Mouse (Mus musculus) midbrain, postnatal 0 days (tissue): ENCODE measurements around the gene Cradd. TPM values are rescaled to one million over a fixed set of nuclear protein-coding genes. Genes with fewer than 3 reads are reported as not detected.

Experiments used
- ATAC-seq: fragments of 200-750 bp; cut with Nextera tagmentation; 2 replicates; pipeline ENCODE4 v1.8.0; 2017; ENCODE audit warnings: moderate number of reproducible peaks, mild to moderate bottlenecking, moderate TSS enrichment, moderate library complexity; ENCODE audit not compliant: low FRiP score
- DNase-seq: peaks from one replicate; pipeline ENCODE4 v3.0.0-alpha.2; 2015; ENCODE audit warnings: low spot score
- H3K27ac ChIP-seq: fragments of 300-500 bp; sonication (generic); 2 replicates; pipeline ENCODE4 v1.5.1; 2014; ENCODE audit warnings: low read depth, mild to moderate bottlenecking, low read length, mixed read lengths
- H3K27me3 ChIP-seq: fragments of 300-500 bp; sonication (generic); 2 replicates; pipeline ENCODE4 v1.6.1; 2014; ENCODE audit warnings: low read length, control low read depth, mixed read lengths; ENCODE audit not compliant: insufficient read depth
- H3K36me3 ChIP-seq: fragments of 300-500 bp; sonication (generic); 2 replicates; pipeline ENCODE4 v1.6.1; 2014; ENCODE audit warnings: low read length, control low read depth, mixed read lengths; ENCODE audit not compliant: insufficient read depth
- H3K4me1 ChIP-seq: fragments of 300-500 bp; sonication (generic); 2 replicates; pipeline ENCODE4 v1.6.1; 2014; ENCODE audit warnings: mild to moderate bottlenecking, control low read depth, antibody characterized with exemption, low read length, mixed read lengths; ENCODE audit not compliant: insufficient read depth
- H3K4me2 ChIP-seq: fragments of 300-500 bp; sonication (generic); 2 replicates; pipeline ENCODE4 v1.6.1; 2014; ENCODE audit warnings: low read depth, mild to moderate bottlenecking, low read length, mixed read lengths; ENCODE audit not compliant: poor library complexity, severe bottlenecking
- H3K4me3 ChIP-seq: fragments of 300-500 bp; sonication (generic); 2 replicates; pipeline ENCODE4 v1.5.1; 2014; ENCODE audit warnings: low read depth, mild to moderate bottlenecking, low read length, moderate library complexity
- H3K9ac ChIP-seq: fragments of 300-500 bp; sonication (generic); replicated peaks from 2 replicates; pipeline ENCODE4 v1.6.1; 2014; ENCODE audit warnings: mild to moderate bottlenecking, low read length, moderate library complexity, mixed read lengths; ENCODE audit not compliant: poor library complexity, severe bottlenecking
- H3K9me3 ChIP-seq: fragments of 300-500 bp; sonication (generic); 2 replicates; pipeline ENCODE4 v1.6.1; 2016; ENCODE audit warnings: low read length, control low read depth
- CTCF ChIP-seq: IDR thresholded peaks from 2 replicates; pipeline ENCODE4 v1.5.1; 2016; ENCODE audit warnings: antibody characterized with exemption, mild to moderate bottlenecking
- WGBS: fragments of 180-500 bp; shearing (Covaris S2); extraction: QIAGEN DNeasy Blood & Tissue Kit; methylation state at CpG from one replicate; pipeline ENCODE4 v1.1.7; 2014; 5-methylcytosine and 5-hydroxymethylcytosine counted together
- polyA plus RNA-seq: library from polyadenylated mRNA; unstranded; fragments of >200 nt; fragmentation: Nextera tagmentation; extraction: Ambion mirVana; gene quantifications from 2 replicates; pipeline ENCODE4 v1.2.1, GENCODE M21; 2015
- total RNA-seq: library from RNA; depleted of rRNA; stranded (reverse); fragments of >200 nt; gene quantifications from 2 replicates; pipeline ENCODE4 v1.2.3, GENCODE M21; 2014

Cradd gene
- total and polyA plus RNA-seq, 2 experiments from 2014 or later, result 8.2 to 9.2 TPM

- H3K27ac ChIP-seq, result no peak overlapping the region
- WGBS, result 59% methylated on average over 2 of the region's 2 CpGs
These were observed 78.3 kb downstream of the Cradd start for GRCm38 (mm10) chr10:95245680-95245982.

GRCm38 (mm10) chr10:95244961-95245679 is 78.8 kb downstream of the Cradd start:
- H3K4me3 ChIP-seq, result no peak overlapping the region
- ATAC-seq, result peak; percentile 52; the same call in 1 of the 2 replicates
- H3K27ac ChIP-seq, result no peak overlapping the region
- H3K9ac ChIP-seq, result no peak overlapping the region
- H3K36me3 ChIP-seq, result no peaks in the 10 kb centered on the region
- DNase-seq, result no peak
- no peaks in the 10 kb centered on the region for H3K9me3 ChIP-seq
- peaks cover 3% of the 10 kb centered on the region; the same call in 1 of the 2 replicates for H3K4me1 ChIP-seq
- TF ChIP-seq CTCF, result no peak
- H3K27me3 ChIP-seq, result no peaks in the 10 kb centered on the region
- H3K4me2 ChIP-seq, result no peak overlapping the region
- 45% methylated on average over 19 of the region's 23 CpGs for WGBS

More at GRCm38 (mm10) chr10:95245680-95245982, 78.3 kb downstream of the Cradd start:
- no peak overlapping the region for H3K4me2 ChIP-seq
- TF ChIP-seq CTCF, result peak; percentile 73
- DNase-seq, result peak; percentile 55
- ATAC-seq, result peak; percentile 49; the same call in 1 of the 2 replicates
- no peak overlapping the region for H3K4me3 ChIP-seq
- no peak overlapping the region for H3K9ac ChIP-seq
- H3K9me3 ChIP-seq, result no peaks in the 10 kb centered on the region
- no peaks in the 10 kb centered on the region for H3K27me3 ChIP-seq
- H3K4me1 ChIP-seq, result peaks cover 3% of the 10 kb centered on the region; the same call in 1 of the 2 replicates
- H3K36me3 ChIP-seq, result no peaks in the 10 kb centered on the region

- Histone ChIP-seq H3K9ac (no peak overlapping the region), H3K4me1 (peaks cover 5% of the 10 kb centered on the region; the same call in 1 of the 2 replicates), H3K9me3 (no peaks in the 10 kb centered on the region), H3K4me2 (no peak overlapping the region), H3K27me3 (no peaks in the 10 kb centered on the region), H3K36me3 (no peaks in the 10 kb centered on the region), H3K4me3 (no peak overlapping the region), H3K27ac (no peak overlapping the region)
- ATAC-seq (no peak), DNase-seq (peak; percentile 49)
- 26% methylated on average over 13 of the region's 13 CpGs for WGBS
- no peak for TF ChIP-seq CTCF
These were observed 84.5 kb downstream of the Cradd start for GRCm38 (mm10) chr10:95239196-95240069.

- Histone ChIP-seq H3K27ac (no peak overlapping the region), H3K4me3 (no peak overlapping the region), H3K9me3 (no peaks in the 10 kb centered on the region), H3K9ac (no peak overlapping the region), H3K4me1 (peaks cover 5% of the 10 kb centered on the region; the same call in 1 of the 2 replicates), H3K27me3 (no peaks in the 10 kb centered on the region), H3K4me2 (no peak overlapping the region), H3K36me3 (no peaks in the 10 kb centered on the region)
- WGBS, result 71% methylated on average over 2 of the region's 2 CpGs
- no peak for TF ChIP-seq CTCF
- DNase-seq (no peak), ATAC-seq (peak; percentile 31; the same call in 1 of the 2 replicates)
These were observed 85.3 kb downstream of the Cradd start for GRCm38 (mm10) chr10:95238667-95239066.

- Histone ChIP-seq H3K27me3 (no peaks in the 10 kb centered on the region), H3K9ac (no peak overlapping the region), H3K36me3 (no peaks in the 10 kb centered on the region), H3K9me3 (no peaks in the 10 kb centered on the region), H3K27ac (no peak overlapping the region), H3K4me2 (no peak overlapping the region), H3K4me1 (peaks cover 5% of the 10 kb centered on the region; the same call in 1 of the 2 replicates), H3K4me3 (no peak overlapping the region)
- no peak for TF ChIP-seq CTCF
- ATAC-seq (no peak), DNase-seq (no peak)
- 54% methylated on average over 8 of the region's 8 CpGs for WGBS
These were observed 87.7 kb downstream of the Cradd start for GRCm38 (mm10) chr10:95236226-95236625.

- no peak overlapping the region for H3K4me3 ChIP-seq
- DNase-seq, result no peak
- H3K27me3 ChIP-seq, result no peaks in the 10 kb centered on the region
- 33% methylated on average over 3 of the region's 3 CpGs for WGBS
- H3K36me3 ChIP-seq, result no peaks in the 10 kb centered on the region
- no peak overlapping the region for H3K9ac ChIP-seq
- ATAC-seq, result no peak
- no peak overlapping the region for H3K27ac ChIP-seq
- no peak for TF ChIP-seq CTCF
- peaks cover 5% of the 10 kb centered on the region; the same call in 1 of the 2 replicates for H3K4me1 ChIP-seq
- no peaks in the 10 kb centered on the region for H3K9me3 ChIP-seq
- H3K4me2 ChIP-seq, result no peak overlapping the region
These were observed 89.3 kb downstream of the Cradd start for GRCm38 (mm10) chr10:95234661-95235060.
